Mouse (Mus musculus) yolk sac, embryonic 10.5 days (tissue): ENCODE data around the gene Pex12.
"Not testable (repeated sequence)": the region's sequence is repeated elsewhere in the genome, so short reads cannot be mapped to it uniquely, and the experiment has no call there.

Experiments used
- DNase-seq: peaks from one replicate; pipeline ENCODE4 v3.0.0-alpha.2; 2017; ENCODE audit warnings: low spot score

Pex12 gene

DNA sequence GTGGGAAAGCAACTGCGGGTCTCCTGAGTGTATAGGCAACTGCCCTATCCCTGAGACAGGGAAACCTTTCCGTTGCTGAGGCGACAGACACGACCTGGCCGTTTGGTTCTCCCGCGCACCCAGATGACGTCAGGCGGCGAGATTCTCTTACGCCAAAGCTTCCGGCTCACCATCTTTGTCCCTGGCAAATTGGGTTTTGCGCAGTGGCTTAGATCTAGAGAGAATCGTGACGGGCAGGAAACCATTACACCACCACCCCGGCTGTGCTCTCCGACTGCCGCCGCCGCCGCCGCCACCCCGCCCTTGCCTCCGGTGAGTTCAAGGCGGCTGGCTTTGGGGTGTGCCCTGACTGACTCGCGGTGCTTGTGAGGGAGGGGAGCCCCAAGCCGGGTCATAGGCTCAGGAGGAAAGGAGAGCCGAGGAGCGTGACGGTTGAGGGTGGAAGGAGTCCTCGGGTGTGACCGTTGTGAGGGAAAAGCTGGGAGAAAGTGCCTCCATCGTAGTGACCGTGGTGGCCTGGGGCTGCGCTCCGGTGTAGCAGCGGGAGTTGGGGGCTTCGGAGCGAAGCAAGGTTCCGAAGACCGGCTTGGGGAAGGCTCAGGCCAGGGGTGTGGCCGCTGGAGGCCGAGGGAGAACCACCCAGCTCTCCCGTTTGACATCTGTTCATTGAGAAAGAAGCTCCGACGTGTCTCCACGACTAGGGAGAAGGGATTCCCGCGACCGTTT, at the start of gene Pex12:
Gene Pex12, minus strand, starts transcription at position 61 of the 726 bp plus-strand sequence.
- DNase-seq, result peak; percentile 93

DNA sequence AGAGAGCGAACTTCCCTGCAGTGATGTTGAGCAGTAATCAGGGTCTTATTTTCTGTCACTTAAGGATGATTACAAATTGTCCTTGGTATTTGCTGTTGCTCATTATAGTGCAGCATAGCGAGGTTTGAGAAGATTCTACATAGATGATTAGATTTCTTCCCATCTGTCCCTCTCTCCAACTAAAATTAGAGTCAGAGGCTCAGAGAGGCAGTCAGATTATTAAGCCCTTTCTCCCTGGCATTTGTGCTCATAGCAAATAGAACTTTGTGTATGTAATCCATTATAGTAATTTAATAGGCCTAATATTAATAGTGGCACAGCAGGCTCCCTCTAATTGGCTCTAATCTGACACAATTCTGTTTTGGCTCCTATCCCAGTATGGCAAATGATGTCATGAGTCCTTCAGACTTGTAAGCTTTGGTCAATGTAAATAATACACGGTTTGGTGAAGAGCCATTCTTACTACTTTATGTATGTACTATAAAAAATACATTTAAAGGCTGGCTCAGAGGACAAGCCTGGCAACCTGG, 39.4 kb upstream of the Pex12 start:
- no peak for DNase-seq

DNA sequence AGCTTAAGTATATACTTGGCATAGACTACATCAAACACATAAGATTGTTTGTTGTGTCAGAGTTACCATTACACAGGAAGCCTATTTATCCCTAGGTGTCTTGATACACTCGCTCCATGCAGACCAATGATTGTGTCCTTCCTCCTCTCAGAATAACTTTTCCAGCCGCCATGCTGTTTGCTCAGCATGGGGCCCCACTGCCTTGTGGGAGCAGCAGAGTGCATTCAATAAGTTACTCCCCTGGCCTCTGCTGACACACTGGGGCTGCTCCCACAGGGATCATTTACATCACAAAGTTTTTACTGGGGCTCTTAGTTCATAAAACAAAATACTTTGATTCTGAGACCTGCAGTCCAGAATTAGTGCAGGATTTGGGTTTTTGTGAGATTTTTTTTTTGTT, 37.3 kb upstream of the Pex12 start:
- DNase-seq, result no peak

DNA sequence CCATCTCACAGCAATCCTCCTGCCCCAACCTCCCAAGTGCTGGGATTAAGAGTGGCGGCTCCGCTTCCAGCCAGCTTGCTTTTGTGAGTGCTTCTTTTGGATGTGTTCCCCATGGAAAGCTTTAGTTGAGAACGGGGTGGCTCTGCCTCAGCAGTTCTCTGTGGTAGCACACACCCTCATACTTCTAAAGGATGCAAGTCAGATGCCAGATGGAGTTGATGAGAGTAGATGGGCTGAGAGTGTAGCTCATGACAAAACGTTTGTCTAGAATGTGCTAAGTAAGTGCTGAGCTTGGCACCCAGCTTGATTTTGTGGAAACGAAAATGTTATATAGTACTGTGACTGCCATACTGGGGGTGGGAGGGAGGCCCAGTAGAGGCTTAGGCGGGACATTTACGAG, 33.4 kb upstream of the Pex12 start:
- DNase-seq, result no peak

DNA sequence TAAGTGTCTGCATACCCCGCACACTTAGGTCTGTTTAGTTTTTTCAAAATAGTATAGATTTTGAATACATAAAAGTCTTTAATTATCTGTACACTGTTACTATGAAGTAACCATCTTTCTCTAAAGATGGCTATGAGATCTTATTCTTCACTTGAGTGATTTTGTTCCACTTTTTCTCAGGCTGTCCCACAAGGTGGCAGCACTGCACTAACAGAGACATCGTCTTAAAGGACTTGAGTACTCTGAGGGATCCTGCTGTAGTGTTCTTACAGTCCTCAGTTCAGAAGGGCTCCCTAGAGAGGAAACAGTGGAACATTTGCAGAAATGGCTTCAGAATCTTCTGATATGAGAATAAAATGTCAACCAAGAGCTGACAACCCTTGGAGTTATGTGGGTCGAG, 25.0 kb upstream of the Pex12 start:
- DNase-seq, result no peak

DNA sequence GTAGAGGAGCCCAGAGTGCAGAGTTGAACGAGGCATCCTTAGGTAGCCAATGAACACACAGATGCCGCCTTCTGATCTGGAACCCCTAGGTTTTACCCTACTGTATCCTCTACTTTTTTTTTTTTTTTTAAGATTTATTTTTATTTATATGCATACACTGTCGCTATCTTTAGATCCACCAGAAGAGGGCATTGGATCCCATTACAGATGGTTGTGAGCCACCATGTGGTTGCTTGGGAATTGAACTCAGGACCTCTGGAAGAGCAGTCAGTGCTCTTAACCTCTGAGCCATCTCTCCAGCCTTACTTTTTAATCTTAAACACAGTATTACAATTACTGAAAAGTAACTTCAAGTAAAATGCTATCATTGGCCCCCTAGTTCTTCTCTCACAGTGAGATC, 24.3 kb upstream of the Pex12 start:
- DNase-seq, result not testable (repeated sequence)

DNA sequence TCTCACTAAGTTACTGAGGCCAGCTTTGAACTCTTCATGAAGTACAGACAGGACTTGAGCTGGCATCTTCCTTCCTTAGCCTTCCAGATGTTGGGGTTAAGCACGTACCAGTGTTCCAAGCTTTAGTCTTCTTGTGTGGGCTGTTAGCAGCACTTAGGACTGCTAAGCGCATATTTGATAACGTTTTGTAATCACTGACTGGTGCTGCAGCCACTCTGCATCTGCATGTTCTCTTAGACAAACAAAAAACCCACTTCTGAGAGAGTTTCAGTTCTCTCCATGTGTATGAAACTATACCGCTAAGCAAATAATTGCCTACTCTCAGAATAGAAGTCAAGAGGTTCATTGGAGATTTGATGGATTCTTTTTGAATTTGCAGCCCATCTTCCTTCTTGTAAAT, 16.7 kb upstream of the Pex12 start:
- no peak for DNase-seq

DNA sequence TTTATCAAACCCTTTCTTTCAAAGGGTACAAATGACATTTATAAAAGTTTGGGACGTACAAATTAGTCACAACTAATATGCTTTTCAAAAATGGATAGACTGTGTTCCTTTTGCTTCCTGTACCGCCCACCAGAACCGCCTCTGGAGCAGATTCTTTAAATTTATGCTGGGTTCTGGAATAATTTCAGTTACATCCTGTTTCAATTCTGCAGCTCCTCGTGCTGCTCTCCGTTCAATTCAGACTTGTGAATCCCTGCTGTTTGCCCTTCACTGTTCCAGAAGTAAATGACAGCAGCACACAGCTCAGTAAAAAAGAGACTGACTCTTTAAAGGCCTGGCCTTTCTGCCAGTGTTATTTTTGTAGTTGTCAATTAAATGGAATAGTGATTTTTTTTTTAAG, 10.1 kb upstream of the Pex12 start:
- DNase-seq, result no peak

DNA sequence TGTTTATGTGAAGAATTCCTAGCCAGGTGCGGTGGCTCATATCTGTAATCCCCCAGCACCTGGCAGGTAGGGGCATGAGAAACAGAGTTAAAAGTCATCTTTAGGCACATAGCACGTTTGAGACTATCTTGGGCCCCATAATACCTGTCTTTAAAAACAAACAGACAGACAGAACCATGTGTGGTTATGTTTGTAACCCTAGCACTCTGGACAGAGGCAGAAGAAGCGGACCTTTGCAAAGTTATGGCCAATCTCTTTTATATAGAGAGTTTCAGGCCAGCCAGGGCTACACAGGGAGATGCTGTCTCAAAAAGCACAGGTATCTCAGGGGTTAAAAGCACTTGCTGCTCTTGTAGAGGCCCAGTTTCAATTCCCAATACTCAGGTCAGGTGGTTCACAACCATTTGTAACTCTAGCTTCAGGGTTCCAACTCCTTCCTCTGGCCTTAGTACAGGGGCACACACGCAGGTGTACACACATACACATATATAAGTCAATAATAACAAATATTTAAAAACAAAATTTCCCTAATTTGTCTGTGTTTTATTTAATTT, 4.4 kb upstream of the Pex12 start:
- no peak for DNase-seq

DNA sequence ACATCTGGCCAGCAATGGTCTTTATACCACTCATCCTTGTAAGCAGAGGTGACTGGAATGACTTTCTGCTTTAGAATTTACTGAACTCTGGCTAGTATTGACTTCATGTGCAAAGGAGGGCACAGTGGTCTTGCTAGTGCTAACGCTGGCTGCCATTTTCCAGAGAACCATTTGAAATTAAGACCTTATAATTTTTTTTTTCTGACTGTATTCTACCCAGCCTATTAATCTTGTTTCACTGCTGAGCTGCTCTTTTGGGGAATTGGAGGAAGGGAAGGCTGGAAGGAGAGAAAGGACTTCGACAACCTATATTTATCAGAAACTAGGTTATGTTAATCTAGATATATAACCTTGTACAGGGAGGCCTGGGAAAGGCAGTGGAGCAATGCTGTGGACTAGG, 2.1 kb upstream of the Pex12 start:
- DNase-seq, result no peak

DNA sequence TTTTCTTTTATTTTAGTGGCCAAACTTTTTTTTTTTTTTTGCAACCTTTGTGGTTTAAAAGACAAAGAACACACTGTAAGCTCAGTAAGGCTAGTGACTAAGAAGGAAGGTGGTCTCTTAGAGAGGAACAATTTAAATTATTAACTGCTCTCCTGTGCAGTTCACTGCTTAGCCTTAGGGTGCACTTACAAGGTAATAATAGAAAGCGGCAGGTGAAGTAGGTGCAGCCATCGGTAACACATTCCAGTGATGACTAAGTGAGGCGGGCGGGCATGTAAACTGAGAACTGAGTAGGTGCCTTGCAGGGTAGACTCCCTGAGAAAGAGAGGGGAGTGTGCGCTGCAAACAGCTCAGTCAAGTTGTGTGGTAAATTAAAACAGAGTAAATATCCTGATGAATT, 1.4 kb upstream of the Pex12 start:
- no peak for DNase-seq

DNA sequence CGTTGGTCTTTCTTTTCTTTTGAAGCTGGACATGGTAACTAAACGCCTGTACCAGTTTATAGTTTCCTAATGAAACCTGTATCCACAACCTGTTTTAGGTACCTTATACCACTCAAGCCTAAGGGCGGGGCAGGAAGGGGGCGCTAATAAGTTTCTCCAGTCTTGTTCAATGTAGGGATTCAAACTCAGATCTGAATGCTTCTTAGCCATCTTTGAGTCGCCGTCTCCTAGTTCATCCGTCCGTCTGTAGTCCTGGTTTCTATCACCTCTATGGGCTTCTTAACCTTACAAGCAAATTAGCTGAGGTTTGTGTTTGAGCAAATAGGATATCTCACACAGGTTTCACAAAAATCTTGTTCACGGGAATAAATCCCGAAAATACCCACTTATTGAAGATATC, 262 bp downstream of the Pex12 start:
- DNase-seq, result no peak

DNA sequence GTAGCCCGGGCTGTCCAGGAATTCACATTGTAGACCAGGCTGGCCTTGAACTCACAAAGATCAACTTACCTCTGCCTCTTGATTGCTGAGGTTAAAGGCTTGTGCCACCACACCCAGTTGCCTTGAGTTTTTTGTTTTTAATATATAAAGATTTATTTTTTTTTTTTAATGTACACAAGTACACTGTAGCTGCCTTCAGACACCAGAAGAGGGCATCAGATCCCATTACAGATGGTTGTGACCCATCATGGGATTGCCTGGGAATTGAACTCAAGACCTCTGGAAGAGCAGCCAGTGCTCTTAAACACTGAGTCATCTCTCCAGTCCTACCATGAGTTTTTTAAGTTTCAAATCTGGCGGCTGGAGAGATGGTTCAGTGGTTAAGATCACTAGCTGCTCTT, 955 bp downstream of the Pex12 start:
- no peak for DNase-seq

DNA sequence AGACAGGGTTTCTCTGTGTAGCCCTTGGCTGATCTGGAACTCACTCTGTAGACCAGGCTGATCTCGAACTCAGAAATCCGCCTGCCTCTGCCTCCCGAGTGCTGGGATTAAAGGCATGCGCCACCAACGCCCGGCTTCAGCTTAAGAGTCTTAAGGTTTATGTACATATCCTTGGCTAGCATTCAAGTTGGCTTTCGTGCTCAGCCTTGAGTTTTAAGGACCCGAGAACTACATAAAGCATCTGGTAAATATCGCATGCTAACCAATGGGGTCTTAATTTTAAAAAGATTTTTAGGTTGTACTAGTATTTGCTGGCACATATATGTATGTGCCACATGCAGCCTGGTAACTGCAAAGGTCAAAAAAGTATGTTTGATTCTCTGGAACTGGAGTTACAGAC, 2.7 kb downstream of the Pex12 start:
- no peak for DNase-seq

DNA sequence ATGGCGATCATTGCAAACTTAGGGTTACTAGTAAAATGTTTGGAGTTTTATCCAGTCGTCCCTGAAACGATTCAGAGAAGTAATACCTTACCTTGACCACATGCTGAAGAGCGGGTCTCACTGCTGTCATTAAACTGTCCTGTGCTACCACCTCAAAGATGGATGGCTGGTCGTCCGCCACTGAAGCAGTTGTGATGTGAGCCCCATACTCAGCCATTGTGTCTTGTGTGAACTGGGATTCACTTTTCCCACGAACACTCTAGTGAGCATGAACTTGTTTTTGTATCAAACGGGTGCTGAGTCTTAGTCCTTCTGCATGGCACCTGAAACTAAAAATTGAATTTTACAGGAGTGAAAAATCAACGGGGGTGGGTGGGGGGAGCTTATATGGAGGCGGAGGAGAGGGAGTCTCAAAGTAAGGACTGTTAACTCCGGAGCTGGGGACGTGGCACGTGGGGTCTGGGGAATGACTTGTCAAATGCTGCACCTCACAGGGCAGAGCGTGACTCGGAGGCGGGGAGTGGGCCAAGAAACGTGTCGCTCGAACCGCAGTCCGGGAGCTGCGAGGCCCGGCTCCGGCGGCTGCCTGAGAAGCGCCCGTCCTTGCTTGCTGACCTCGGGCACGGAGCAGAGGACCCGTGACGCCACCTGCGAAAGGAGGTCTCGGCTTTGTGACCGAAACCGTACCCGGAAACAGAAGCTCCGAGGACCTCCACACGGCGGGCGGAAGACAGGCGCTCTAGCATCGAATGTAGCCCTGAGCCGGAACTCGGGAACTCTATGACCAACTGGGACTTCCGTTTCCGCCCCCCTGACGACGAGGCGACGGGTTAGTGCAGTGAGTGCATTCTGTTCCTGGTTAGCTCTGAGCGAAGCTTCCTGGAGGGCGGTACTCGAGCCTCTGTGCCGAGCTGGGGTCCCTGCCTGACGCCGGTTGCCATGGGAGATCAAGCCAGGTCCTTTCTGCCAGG, 3.9 kb downstream of the Pex12 start, which contains the start of gene Ap2b1:
Gene Ap2b1, plus strand, starts transcription at position 800 of the 971 bp plus-strand sequence.
- peak; percentile 95 for DNase-seq

DNA sequence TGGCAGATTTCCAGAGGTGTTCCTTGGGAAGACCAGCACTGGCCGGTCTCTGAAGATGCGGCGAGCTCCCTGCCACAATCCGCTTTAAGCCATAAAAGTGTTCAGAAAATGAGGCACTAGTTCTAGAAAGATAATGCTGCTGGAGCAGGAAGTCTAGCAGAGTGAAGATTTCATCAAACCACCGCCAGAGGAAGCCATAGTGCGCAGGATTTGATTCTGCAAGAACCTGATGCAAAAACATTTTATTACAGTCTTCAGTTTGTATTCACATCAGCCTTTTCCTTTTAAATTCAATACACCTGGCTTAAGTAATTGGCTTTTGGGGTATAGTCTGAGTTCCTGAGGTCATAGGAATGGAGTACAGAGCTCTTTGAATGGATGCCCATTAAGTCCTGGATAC, 4.6 kb downstream of the Pex12 start:
- DNase-seq, result no peak

DNA sequence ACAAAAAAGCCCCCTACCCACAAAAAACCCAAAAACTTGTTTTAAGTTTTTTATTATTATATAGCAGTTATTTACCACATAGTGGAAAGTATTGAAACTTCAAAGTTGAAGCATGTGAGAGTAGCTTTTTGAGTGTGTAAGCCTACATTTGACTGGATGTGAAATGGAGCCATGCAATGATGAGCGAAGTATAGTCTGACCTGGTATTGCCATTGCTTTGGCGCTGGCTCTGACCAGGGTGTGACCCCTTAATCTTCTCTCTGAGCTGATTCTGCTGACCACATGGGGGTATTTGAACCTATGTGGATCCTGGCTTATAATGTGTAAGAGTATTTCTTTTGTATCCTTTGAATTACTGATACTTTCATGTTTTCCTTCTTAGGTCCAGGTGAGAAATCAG, 8.3 kb downstream of the Pex12 start:
- DNase-seq, result no peak

DNA sequence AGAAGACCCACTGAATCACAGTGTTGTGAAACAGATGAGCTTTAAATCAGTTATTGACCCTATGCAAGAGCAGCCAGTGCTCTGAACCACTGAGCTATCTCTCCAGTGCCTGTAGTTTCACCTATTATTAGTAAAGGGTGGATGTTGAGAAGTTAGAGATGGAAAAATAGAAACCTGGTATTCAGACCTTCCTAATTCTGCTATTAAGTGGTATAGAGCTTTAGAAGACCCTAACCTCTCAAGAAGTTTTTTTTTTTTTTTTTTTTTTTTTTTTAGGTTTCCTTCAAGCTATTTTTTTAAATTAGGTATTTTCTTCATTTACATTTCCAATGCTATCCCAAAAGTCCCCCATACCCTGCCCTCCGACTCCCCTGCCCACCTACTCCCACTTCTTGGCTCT, 9.2 kb downstream of the Pex12 start:
- no peak for DNase-seq

DNA sequence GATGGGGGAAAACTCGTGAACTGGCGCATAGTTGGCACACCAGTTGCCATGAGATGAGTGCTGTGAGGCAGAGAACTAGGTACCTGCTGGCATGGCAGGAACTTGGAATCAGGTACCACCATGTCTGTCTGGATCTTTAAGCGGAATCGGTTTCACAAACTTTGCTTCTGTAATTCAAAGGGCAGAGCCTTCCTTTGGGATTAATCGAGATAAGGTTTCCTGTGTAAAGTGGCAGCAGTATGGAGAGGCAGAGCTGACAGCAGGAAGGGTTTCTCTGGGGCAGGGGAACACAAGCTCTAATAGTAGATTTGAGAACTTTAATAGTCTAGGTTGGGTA, 10.2 kb downstream of the Pex12 start:
- DNase-seq, result no peak

DNA sequence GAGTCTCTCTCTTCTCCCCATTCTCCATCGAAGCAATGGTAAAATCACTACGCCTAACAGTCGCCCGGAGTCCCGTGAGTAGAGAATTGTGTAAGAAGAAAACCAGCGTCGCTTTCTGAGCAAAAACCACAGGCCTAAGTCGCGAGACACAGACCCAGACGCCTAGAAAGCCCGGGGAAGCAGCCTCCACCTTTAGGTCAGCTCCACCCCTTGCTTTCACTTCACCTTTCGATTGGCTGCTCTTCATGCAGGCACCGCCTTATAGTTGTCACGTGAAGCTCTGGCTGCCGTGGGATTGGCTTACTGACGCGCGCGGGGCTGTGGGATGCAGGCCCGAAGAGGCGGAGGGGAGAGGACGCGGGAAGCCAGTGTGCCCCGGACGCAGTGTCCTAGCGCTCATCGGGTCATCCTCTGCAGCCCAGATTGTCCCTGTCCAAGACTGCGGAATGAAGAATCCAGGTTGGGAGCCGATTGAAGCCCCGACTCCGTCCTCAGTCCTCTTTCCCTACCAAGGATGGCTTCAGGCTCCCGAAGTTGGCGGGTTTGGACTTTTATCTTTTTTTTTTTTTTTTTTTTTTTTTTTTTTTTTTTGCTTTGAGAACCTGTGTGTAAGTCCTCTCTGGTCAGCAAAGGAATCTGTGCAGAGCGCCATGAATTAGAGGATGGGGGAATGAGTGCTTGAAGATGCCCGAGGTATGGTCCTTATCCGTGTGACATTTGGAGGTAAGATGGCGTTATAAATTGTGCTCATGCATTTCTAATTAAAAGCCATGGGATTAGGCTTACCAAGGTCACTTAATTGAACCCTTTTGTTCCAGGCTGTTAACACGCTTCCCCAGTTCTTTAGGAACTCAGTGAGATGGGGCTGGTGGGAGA, 10.8 kb downstream of the Pex12 start:
- DNase-seq, result peak; percentile 95

DNA sequence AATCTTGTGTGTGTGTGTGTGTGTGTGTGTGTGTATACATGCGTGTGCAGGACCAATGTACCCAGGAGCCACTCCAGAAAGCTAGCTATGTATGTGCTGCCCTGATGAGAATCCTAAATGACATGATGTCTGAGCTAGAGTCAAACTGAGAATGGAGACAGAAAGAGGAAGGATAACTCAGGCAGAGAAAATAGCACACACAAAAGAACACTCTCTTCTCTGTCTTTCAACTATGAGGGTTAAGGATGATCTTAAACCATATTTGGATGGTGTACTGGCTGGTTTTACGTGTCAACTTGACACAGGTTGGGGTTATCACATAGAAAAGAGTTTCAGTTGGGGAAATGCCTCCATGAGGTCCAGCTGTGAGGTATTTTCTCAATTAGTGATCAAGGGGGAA, 12.8 kb downstream of the Pex12 start:
- DNase-seq, result no peak

DNA sequence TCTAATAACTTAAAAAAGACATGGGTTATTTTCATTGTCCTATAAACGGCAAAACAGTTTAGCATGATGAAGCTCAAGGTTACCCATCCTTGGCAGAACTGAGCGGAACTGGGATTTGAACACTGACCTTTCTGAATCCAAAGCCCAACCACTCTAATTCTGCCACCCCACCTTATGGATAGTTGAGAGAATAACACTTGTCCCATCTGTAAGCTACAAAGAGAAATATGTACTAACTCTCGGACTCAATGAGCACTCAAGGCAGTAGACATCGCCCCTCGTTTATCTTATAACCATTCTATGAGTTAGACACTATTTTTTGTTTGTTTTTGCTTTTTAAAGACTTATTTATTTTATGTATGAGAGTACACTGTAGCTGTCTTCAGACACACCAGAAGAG, 13.3 kb downstream of the Pex12 start:
- DNase-seq, result no peak
